Mouse (Mus musculus): Measurements from ENCODE around the gene Pradc1.
"Not testable (repeated sequence)": the region's sequence is repeated elsewhere in the genome, so short reads cannot be mapped to it uniquely, and the experiment has no call there.

Gene Pradc1

GRCm38 (mm10) chr6:85450697-85451663, 790 bp downstream of the Pradc1 start, which contains the start of gene Cct7:
Gene Cct7 (plus strand): TSS chr6:85451514.
- peak; percentile 99 for DNase-seq

DNA sequence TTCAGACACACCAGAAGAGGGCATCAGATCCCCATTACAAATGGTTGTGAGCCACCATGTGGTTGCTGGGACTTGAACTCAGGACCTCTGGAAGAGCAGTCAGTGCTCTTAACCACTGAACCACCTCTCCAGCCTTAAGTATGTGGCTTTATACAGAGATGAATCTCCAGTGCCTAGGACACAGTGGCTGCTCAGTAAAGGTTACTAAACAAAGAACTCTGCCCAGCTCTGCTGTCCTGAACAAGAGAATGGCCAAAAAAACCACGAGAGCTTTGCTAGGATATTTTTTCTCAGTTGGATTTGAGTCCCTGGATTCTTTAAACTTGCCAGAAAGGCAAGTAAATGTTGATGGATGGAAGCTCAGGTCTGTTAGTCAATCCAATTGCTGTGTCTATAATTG, 1.6 kb downstream of the Pradc1 start:
- DNase-seq: not testable (repeated sequence)

GRCm38 (mm10) chr6:85447351-85447750, 4.4 kb downstream of the Pradc1 start:
- DNase-seq: no peak

GRCm38 (mm10) chr6:85445286-85445685, 6.5 kb downstream of the Pradc1 start:
- no peak for DNase-seq

DNA sequence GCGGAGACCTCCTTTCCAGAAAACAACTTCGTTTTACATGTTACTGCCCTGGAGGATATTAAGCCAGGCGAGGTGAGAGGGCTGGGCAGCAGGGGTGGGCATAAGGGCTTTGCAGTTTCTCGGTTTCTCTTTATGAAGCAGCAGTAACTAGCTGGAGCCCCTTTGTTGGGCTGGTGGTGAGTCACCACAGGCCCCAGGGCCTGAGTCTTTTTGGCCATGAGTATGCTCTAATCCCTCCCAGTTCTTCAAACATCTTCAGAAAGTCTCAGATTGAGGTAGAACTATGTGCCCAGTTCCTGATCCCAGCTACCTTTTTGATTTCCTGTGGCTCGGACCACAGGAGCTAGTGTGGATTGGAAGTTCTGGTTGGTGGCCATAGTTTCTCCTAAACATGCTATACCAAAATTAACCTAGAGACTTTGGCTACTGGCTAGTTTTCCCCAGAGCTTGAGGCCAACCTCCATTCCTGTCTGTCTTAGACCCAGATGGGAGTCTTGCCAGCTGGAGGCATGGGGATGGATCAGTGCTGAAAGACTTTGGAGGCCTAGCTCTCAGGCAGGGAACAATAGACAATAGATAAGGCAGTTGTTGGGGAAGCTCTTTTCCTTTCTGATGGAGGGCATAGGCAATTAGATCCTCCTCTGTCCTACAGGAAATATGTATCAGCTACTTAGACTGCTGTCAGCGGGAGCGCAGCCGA, 7.4 kb downstream of the Pradc1 start:
- DNase-seq: no peak

GRCm38 (mm10) chr6:85443488-85444233, 8.1 kb downstream of the Pradc1 start:
- DNase-seq: no peak

DNA sequence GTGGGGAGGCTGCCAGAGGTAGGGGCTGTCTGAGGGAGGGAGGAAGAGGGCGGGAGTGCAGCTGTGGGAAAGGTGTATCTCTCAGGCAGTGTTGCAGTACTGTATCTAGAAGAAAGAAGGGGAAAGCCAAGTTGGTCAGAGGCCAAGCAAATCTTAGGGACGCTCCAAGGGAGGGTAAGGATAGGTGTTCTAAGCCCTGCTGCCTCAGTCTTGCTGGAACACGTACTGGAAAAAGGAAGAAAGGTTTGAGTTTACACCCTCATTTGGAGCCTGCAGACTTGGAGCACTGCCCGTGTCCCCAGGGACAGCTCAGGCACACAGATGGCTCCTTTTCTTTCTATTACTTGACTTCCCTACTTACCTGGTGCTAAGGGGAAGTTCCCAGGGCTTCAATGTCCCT, 10.6 kb downstream of the Pradc1 start:
- DNase-seq: no peak

DNA sequence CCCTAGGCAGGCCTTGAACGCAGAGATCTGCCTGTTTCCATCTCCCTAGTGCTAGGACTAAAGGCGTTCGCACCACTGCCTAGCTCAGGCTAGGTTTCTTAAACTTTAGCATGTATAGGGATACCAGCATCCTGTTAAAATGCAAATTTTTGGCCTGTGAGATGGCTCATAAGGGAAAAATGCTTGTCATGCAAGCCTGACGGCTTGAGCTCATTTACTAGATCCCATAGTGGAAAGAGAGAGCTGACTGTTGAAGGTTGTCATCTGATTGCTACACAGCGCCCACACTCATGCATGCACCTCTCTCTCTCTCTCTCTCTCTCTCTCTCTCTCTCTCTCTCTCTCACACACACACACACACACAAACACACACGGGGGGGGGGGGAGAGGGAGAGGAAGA, 15.1 kb downstream of the Pradc1 start:
- no peak for DNase-seq

GRCm38 (mm10) chr6:85436204-85436603, 15.6 kb downstream of the Pradc1 start:
- no peak for DNase-seq

DNA sequence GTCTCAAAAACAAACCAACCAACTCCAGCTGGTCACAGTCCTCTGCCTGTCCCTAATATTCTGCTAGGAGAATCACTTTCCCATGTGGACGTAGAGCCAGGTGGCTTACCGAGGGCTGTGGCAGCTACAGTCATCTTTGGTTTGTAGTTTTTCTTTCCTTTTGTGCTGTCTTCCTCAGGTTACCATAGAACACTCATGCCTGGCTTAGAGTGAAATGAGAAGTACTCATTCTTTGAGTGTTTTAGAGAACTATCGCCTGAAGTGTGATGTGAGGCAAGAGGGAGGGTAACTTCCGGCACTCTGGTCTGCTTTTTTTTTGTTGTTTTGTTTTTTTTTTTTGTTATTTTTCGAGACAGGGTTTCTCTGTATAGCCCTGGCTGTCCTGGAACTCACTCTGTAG, 17.9 kb downstream of the Pradc1 start:
- no peak for DNase-seq

DNA sequence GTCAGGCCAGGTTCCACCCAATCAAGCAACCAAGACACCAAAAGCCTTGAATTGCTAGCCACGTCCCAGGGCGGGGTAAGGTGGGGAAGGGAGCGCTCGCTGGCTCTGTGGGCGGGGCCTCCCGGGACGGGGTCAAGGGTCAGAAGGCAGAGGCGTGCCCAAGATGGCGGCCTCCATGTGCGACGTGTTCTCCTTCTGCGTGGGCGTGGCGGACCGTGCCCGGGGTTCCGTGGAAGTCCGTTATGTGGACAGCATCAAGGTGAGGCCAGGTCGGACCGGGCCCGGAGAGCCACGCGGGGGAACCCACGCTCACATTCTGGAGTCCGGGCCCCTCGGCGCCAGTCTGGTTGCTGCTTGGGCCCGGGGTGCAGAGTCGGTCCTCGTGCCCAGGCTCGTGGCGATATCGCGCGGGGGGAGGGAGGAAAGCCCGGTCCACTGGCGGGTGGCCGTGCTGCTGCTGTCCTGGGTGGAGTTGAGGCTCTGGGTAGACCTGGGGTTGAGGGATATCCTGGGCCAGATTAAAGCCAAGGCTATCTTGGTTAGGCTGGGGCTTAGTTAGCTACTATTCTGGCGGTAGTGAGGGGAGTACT, 19.8 kb downstream of the Pradc1 start, which contains the start of gene Smyd5:
Smyd5 (plus strand) TSS at position 148 of the 590 bp plus-strand sequence.
- DNase-seq: peak; percentile 90

DNA sequence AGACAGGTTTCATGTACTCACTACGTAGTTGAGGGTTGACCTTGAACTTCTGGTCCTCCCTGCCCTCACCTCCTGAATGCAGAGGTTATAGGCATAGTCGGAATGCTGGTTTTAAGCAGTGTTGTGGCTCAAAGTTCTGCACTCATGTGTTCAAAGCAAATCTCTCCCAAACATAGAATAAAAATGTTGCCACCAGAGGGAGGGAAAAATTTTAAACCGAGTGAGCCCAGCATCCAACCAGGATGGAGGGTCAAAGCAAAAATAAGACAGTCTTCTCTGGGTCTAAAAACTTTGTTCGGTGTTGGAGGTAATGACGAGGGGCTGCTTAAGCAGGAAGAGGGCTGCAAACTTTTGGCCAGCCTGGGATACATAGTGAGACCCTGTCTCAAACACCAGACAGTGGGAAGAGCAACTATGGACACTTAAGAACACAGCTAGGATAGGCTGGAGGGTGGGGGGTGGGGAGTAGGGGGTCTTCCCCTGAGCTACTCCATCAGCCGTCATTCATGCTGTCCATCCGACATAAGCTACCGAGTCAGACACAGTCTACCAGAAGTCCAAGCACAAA, 20.4 kb downstream of the Pradc1 start:
- DNase-seq: no peak

GRCm38 (mm10) chr6:85423836-85424379, 27.9 kb downstream of the Pradc1 start, which contains the start of gene Noto:
Gene Noto (plus strand): TSS chr6:85423886.
- DNase-seq: no peak

DNA sequence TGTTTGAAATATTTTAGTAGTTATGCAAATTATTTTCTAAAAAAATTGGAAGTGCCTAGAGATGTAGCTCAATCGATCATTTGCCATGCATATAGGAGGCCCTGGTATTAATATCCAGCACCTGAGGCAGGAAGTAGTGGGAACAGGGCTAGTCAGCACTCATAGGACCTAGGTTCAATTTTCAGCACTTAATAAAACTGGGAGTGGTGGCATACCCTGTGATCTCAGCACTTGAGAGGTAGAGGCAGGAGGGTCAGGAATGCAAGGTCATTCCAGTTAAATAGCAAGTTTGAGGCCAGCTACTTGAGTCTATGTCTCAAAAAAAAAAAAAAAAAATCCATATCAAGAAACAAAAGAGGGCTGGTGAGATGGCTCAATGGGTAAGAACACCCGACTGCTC, 32.6 kb downstream of the Pradc1 start:
- no peak for DNase-seq

DNA sequence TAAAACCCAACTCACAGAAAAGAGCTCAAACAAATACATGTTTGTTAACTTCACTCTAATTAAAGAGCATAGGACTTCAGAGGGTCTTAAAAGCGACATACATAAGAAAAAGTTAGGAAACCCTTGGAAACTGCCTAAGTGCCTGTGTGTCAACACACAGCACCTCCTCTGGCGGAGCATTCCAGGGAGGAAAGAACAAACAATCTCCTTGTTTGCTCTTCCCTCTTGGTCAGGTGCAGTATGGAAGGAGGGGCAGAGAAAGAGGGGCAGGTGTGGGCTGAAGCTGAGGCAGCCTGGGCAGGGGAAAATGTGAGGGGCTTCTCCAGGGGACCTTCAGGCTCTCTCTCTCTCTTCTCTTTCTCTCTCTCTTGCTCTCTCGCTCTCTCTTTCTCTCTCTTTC, 35.9 kb downstream of the Pradc1 start:
- DNase-seq: no peak

DNA sequence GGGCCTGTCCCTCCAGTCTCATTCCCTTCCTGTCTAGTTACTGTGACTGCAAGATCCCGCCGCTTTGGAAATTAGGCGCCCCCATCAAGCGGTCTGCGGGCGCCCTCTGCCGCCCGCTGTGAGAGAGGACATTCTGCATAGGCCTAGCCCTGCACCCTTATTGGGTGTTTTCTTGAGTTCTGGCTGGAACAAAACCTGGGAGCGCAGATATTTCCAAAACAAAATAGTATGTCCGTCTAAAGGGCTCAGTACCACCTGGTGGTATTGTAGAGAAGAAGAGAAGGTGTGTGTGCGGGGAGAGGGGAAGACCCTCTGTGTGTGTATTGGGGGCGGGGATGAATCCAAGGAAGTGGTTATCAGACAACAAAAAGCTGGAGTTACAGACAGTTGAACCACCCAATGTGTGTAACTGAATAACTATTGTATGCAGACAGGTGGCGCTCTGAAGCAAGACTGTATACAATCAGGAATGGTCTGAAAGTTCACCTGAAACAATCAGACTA, 40.9 kb downstream of the Pradc1 start:
- peak; percentile 56 for DNase-seq

GRCm38 (mm10) chr6:85409003-85409402, 42.8 kb downstream of the Pradc1 start:
- no peak for DNase-seq

DNA sequence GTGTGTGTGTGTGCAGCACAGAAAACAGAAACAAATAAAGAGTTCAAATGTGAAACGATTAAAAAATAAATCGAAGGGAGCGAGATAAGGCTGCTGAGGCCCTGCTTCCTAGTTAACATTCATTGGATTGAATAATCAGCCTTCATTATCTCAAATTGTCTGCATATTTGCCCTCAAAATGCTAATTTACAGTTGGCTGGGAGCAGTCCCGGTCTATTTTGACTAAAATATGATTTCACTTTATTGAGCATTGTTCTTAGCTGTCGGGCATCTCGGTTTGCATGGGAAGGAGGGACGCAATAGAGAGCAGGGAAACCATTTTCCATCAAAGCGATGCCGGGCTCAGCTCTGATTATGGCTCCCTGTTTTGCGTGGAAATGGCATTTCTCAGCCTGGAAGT, 48.7 kb downstream of the Pradc1 start:
- DNase-seq: no peak

DNA sequence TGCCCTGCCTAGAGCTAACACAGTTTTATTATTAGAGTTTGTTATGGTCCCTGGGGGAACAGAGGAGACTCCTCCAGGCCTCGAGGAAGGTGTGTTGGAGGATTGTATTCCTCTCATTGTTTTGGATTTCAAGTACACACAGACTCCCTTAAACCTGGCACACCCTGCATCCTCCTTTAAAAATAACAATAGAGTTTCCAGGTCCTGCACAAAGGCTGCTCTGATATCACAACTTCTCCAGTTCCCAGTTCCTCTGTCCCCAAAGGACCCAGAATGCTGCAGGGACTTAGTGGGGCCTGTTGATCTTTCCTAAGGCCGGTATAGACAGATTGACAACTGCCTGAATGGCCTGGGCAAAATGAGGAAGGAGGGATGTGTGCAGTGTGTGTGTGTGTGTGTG, 49.2 kb downstream of the Pradc1 start:
- DNase-seq: no peak

- peak; percentile 42 for DNase-seq
Observed at GRCm38 (mm10) chr6:85399715-85400114, 52.1 kb downstream of the Pradc1 start.

DNA sequence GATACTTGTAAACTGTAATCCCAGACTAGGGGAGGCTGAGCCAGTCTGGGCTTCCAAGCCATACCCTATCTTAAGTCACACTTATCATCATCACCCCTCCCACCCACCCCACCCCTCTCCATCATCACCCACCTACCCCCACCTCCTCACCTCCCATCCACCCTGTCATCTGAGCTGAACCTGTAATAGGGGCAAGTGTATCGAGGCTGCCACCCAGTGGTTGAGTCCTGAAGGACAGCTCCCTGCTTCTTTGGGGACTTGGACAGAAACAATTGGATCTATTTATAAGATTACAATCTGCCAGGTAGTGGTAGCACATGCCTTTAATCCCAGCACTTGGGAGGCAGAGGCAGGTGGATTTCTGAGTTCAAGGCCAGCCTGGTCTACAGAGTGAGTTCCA, 54.6 kb downstream of the Pradc1 start:
- DNase-seq: peak; percentile 79
